Mouse (Mus musculus) bone marrow macrophage, adult 2 months (primary cell): ENCODE data around the gene Bcas1.

Source experiments
- CTCF ChIP-seq: IDR thresholded peaks from 2 replicates; pipeline ENCODE4 v1.5.1; 2012; ENCODE audit warnings: low read depth, mild to moderate bottlenecking, low read length, moderate library complexity
- POLR2A ChIP-seq: IDR thresholded peaks from 2 replicates; pipeline ENCODE4 v1.6.1; 2012; ENCODE audit warnings: mild to moderate bottlenecking, low read depth, low read length, borderline replicate concordance

DNA sequence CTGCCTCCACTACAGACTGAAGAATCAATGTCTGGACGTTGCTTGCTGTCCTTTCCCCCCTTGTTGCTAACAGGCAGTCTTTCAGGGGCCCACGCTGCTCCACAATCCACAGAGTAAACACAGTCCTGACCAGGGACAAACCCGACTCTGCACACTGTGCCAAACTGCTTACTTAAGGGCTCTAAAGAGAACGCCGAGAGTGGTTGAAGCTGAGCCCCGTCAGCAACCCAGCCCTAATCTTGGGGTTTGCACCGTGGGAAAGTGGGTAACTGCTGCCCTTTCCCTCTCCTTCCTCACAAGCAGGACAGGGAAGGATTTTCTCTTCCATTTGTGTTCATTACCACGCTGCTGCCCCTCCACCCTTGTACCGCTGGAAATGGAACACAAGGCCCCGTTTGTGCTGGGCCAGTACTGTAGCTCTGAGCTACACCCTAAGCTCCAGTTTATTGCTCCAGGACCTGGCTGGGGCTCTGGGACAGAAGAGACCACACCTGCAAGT, 83.8 kb downstream of the Bcas1 start:
- TF ChIP-seq POLR2A (no peak), CTCF (no peak)
